Mouse (Mus musculus): ENCODE measurements around the gene Tmem8b. TPM values are rescaled to one million over a fixed set of nuclear protein-coding genes. Genes with fewer than 3 reads are reported as not detected.
A peak's percentile ranks its signal among the peaks of the same experiment; 100 is the strongest.

Tmem8b gene
- total RNA-seq (2021) = 1 to 10 TPM; 8.9 to 9.7 TPM
- long read RNA-seq, experiment 1, partial matches to known transcripts = 0 of 2 reads
- long read RNA-seq, experiment 1, other reads (novel, unspliced or antisense) = 2 of 2 reads
- long read RNA-seq, experiment 2, partial matches to known transcripts = 1 of 7 reads
- long read RNA-seq, experiment 2, other reads (novel, unspliced or antisense) = 6 of 7 reads

- intact Hi-C loops (cut with DNase I) = no loop called here
- DNase-seq = peak; percentile 83 to 86
Observed at GRCm38 (mm10) chr4:43668782-43669427, at the start of gene Tmem8b, which contains the start of gene Fam221b. Gene Tmem8b, plus strand, starts transcription at chr4:43668971. Gene Fam221b, minus strand, starts transcription at chr4:43669145.

GRCm38 (mm10) chr4:43620146-43620778 is 48.5 kb upstream of the Tmem8b start:
- intact Hi-C loops (cut with DNase I) = no loop called here
- no peak for DNase-seq

- intact Hi-C loops (cut with DNase I) = no loop called here
- peak in 1 of 2 experiments; percentile 9 for DNase-seq
Observed at GRCm38 (mm10) chr4:43629106-43629817, 39.5 kb upstream of the Tmem8b start.

DNA sequence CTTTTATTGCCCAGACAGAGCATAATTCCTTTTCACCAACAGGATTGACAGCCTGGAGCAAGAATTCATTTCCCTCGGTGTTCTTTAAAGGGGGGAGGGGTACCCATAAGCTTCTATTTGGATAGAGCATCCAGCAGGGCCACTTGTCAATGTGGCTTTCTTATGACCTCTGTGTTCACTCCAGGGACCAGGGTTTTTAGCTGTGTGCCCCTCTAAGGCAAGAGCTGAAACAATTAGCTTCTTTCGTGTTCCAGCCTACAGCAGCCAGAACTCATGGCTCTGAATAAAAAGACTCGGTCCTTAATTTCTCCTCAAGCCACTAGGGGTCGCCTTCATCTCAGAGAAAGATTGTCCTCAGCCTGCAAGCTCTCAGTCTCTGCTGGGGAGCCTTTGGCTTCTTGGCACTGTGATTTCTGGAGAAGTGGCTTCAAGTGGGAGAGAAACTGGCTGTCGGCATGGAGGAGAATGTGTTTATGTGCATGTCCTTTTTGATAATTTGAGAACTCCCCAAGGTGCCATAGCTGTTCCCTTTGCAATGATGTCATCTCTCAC is 38.7 kb upstream of the Tmem8b start:
- intact Hi-C loops (cut with DNase I) = loop anchor here (1.0 to 10.0 kb wide), 2 partner anchors 82 to 235 kb away; no protein-coding TSS in a partner anchor
- peak; percentile 36 to 58 for DNase-seq

GRCm38 (mm10) chr4:43630671-43631045 is 38.1 kb upstream of the Tmem8b start:
- intact Hi-C loops (cut with DNase I) = loop anchor here (1.0 to 10.0 kb wide), 2 partner anchors 82 to 234 kb away; no protein-coding TSS in a partner anchor
- peak in 1 of 2 experiments; percentile 26 for DNase-seq

- peak; percentile 45 to 62 for DNase-seq
- intact Hi-C loops (cut with DNase I) = loop anchor here (10.0 kb wide), 1 partner anchor 234 kb away; no protein-coding TSS in a partner anchor
Observed at GRCm38 (mm10) chr4:43631046-43631955, 37.5 kb upstream of the Tmem8b start, which contains the start of gene Npr2. Gene Npr2, plus strand, starts transcription at chr4:43631935.

DNA sequence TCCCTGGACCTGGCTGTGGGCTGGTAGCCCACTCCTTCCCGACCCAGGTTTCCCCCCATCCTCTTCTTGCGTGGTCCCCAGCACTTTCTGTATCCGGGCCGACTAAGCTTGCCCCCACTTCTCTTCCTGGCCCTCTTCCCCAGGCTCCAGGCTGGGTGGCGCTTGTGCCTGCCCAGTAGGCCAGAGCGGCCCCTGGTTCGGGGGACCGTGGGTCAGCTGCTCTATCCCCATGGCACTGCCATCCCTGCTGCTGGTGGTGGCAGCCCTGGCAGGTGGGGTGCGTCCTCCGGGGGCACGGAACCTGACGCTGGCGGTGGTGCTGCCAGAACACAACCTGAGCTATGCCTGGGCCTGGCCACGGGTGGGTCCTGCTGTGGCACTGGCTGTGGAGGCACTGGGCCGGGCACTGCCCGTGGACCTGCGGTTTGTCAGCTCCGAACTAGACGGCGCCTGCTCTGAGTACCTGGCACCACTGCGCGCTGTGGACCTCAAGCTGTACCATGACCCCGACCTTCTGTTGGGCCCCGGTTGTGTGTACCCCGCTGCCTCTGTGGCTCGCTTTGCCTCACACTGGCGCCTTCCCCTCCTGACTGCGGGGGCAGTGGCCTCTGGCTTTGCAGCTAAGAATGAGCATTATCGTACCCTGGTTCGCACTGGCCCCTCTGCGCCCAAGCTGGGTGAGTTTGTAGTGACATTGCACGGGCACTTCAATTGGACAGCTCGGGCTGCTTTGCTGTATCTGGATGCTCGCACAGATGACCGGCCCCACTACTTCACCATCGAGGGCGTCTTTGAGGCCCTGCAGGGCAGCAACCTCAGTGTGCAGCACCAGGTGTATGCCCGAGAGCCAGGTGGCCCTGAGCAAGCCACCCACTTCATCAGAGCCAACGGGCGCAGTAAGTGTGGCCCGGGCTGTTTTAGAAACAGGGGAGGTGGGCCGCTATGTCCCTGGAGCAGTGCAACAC is 36.5 kb upstream of the Tmem8b start:
- peak in 1 of 2 experiments; percentile 21 for DNase-seq
- intact Hi-C loops (cut with DNase I) = loop anchor here (2.0 to 10.0 kb wide), 2 partner anchors 35 to 233 kb away; no protein-coding TSS in a partner anchor

- intact Hi-C loops (cut with DNase I) = loop anchor here (2.0 to 10.0 kb wide), 2 partner anchors 34 to 232 kb away; no protein-coding TSS in a partner anchor
- peak in 1 of 2 experiments; percentile 8 for DNase-seq
Observed at GRCm38 (mm10) chr4:43633296-43633695, 35.5 kb upstream of the Tmem8b start.

- intact Hi-C loops (cut with DNase I) = loop anchor here (2.0 to 10.0 kb wide), 2 partner anchors 33 to 231 kb away; no protein-coding TSS in a partner anchor
- no peak for DNase-seq
Observed at GRCm38 (mm10) chr4:43633736-43634135, 35.0 kb upstream of the Tmem8b start.

GRCm38 (mm10) chr4:43634621-43635374 is 34.0 kb upstream of the Tmem8b start:
- DNase-seq = peak in 1 of 2 experiments; percentile 5
- intact Hi-C loops (cut with DNase I) = loop anchor here (10.0 kb wide), 1 partner anchor 230 kb away; no protein-coding TSS in a partner anchor

DNA sequence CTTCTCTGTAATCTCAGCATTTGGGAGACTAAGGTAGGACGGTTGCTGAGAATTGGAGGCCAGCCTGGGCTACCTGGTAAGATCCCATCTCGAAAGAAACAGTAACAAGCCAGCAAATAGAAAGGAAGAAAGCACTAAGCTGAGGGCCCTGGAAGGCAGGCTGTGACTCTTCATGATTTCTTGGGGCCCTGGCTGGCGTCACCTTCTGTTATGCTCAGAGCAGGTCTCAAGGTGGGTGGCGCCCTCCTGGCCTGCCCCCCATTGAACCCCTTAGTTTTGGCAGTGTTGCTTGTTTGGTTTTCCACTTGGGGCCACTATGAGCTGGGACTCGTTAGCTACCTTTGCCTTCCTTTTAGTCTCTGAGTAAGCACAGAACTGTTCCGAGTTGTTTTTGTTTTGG is 32.0 kb upstream of the Tmem8b start:
- intact Hi-C loops (cut with DNase I) = loop anchor here (2.0 to 10.0 kb wide), 2 partner anchors 16 to 228 kb away; partner anchors contain the start of gene Spag8
- DNase-seq = peak in 1 of 2 experiments; percentile 6

DNA sequence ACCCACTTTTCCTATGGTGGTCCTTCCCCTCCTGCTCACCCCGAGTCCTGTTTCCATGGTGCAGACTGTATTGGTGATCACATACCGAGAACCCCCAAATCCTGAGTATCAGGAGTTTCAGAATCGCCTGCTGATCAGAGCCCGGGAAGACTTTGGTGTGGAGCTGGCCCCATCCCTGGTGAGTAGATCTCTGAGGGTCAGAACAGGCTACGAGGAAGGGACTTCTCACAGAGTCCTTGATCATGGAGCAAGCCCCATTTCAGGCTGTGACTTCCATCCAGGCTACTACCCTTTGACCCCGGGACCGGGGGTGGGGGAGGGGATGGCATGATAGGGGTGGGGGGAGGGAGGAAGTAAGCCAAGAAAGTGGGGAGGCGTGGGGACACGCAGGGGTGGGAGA is 28.7 kb upstream of the Tmem8b start:
- no peak for DNase-seq
- intact Hi-C loops (cut with DNase I) = no loop called here

DNA sequence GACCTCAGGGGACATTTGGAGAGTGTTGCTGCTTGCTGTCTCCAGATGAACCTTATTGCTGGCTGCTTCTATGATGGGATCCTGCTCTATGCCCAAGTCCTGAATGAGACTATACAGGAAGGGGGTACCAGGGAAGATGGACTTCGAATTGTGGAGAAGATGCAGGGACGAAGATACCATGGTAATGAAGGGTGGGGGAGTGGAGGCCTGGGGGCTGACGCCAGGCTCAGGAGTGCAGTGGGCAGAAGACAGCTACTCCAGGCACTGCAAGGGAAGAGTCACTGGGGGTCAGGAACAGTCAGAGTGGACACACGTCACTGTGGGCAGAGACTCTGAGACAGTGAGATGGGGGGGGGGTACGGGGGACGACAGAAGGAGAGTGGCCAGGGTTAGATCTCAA is 28.3 kb upstream of the Tmem8b start:
- intact Hi-C loops (cut with DNase I) = no loop called here
- DNase-seq = peak in 1 of 2 experiments; percentile 5

DNA sequence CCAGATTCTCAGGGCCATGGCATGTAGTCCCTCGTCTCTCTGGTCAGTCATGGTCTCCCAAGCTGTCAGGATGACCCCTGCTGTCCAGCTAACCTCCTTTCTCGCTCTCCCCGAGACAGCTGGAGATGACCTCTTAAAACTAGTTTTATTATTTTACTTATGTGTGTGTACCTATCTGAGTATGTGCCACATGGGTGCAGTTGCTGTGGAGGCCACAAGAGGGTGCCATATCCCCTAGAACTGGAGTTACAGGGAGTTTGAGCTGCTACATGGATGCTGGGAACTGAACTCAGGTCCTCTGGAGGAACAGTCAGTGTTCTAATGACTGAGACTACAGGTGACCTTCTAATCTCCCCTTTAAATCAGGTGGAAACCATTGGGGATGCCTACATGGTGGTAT is 19.0 kb upstream of the Tmem8b start:
- intact Hi-C loops (cut with DNase I) = no loop called here
- no peak for DNase-seq

- intact Hi-C loops (cut with DNase I) = loop anchor here (2.0 kb wide), 1 partner anchor 16 kb away; no protein-coding TSS in a partner anchor
- no peak for DNase-seq
Observed at GRCm38 (mm10) chr4:43652726-43653125, 16.0 kb upstream of the Tmem8b start.

- no peak for DNase-seq
- intact Hi-C loops (cut with DNase I) = loop anchor here (2.0 kb wide), 1 partner anchor 17 kb away; no protein-coding TSS in a partner anchor
Observed at GRCm38 (mm10) chr4:43653161-43654015, 15.4 kb upstream of the Tmem8b start, which contains the start of gene Spag8. Gene Spag8, minus strand, starts transcription at chr4:43653594.
